Mouse (Mus musculus) forelimb bud, embryonic 11.5 days (tissue): ENCODE data around the gene Ddah1.
A peak's percentile ranks its signal among the peaks of the same experiment; 100 is the strongest.
"Not testable (repeated sequence)": the region's sequence is repeated elsewhere in the genome, so short reads cannot be mapped to it uniquely, and the experiment has no call there.

Experiments
- DNase-seq: peaks from one replicate; pipeline ENCODE4 v3.0.0-alpha.2; 2012; ENCODE audit warnings: low read depth, low spot score

Gene Ddah1

DNA sequence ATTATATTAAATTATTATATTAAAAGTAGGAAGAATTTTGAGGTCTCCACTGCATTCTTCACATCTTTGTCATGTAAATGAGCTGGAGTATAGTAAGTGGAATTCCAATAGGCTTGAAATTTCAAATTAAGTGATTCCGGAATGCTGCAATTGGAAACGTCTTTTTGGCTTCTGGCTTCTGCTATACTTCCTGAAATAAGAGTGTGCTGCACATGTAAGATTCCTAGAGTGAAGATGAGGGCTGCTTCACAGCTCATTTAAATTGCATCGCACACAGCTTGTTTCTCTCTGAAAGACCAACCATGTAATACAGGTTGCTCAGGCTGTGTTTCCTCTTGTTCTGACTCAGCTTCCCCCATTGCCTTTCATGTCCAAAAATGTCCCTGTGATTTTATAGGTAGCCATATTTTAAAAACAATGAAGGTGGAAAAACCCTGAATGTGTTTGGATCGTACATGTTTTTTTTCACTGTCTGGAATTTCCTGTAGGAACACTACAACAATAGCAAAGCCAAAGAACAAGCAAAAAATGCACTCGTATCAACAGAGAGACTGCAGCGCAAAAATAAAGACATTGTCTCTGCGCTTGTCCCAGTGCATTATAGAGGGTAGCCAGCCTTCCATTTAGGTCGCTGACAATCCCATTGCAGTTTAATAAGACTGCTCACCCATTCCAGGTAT lies 105.7 kb downstream of the Ddah1 start:
- no peak for DNase-seq

DNA sequence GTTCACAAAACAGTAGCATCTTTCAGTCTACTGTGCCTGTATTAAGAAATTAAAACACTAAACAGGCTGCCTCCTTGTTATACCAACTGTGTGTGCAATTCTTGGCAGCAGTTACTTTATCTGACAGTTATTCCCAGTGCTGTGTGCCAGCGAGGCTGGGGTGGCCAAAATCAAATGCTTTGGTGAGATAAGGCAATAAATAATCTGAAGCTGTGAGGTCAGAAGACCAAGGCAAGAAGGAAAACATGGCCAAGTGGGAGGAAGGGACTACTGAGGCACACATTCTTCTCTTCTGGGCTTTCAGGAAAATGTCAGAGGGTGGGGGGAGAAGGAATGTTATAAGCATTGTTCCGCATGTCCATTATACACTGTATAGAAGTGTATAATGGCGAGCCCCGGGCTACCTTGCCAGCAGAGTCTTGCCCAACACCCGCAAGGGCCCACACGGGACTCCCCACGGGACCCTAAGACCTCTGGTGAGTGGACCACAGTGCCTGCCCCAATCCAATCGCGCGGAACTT lies 106.3 kb downstream of the Ddah1 start:
- DNase-seq: no peak

DNA sequence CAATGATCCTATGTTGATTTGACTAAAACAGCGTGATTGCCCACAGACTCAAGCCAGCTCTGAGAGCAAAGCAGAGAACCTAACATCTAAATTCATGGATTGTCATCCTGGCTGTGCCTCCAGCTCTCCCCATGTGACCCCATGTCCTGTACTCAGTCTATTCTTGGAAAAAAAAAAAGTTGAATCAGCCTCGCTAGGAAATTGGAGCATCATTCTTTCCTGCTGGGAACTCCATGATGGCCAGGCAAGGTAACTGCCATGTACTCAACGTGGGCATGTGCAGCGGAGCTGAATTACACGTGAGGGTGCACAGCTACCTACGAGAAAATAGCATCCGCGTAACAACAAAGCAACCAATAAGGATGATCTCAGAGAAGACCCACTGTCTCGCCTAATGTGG lies 114.2 kb downstream of the Ddah1 start:
- DNase-seq: no peak

DNA sequence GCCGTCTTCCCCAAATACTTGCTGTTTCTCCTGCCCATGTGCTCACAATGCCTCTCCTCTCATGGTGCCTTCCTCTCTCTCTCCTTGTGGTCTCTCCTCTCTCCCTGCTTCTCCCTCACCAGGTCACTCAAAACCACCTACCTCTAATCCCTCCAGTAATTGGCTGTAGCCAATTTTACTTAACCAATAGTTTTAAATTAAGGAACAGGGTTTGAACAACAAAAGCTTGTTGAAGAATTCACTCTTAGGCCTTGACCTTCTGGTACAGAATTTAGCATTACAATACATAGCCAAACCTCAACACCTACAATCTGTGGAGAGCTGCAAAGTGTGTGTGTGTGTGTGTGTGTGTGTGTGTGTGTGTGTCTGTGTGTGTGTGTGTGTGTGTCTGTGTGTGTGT lies 114.8 kb downstream of the Ddah1 start:
- DNase-seq: no peak

DNA sequence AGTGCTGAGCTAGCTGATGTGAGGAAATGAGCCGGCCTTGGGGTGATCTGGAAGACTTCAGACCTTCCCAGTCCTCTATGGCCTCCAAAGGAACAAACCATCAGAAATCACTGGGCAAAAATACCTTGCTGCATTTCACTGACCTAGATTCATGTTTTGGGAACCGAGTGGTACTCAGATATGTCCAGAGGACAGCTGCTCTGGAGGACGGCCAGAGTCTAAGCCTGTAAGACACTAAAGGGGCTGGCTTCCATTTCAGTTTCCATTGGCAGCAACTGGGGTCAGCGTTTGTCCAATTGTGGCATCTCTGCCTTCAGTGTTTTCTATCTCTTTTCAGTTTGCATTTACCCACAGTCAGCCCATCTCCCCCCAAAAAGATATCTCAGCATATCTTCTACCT lies 115.7 kb downstream of the Ddah1 start:
- DNase-seq: no peak

DNA sequence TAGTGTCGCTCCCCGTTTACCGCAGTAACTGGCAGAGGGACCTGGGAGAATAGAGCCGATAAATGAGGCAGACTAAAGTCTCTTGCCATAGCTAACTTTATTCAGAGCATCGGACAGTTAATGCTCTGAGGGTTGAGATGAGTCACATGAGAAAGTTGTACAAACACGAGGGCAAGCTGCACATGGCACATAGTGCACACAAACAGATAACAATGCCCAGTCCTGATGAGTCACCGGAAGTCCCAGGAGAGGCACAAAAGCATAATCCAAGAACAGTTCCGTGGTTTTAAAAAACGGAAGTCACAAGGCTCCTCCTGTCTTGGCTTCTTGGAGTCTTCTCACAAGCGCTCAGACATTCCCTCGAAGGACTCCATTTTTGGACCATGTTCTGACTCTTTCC lies 117.6 kb downstream of the Ddah1 start:
- no peak for DNase-seq

DNA sequence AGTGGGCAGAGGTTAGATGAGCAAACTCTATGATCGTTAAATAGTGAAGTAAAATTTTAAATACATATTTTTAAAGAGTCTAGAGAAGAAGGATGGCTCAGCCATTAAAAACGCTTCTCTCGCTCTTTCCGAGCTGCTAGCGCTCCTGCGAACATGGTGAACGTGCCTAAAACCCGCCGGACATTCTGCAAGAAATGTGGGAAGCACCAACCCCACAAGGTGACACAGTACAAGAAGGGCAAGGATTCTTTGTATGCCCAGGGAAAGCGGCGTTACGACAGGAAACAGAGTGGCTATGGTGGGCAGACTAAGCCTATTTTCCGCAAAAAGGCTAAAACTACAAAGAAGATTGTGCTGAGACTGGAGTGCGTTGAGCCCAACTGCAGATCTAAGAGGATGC lies 120.4 kb downstream of the Ddah1 start:
- DNase-seq: not testable (repeated sequence)

DNA sequence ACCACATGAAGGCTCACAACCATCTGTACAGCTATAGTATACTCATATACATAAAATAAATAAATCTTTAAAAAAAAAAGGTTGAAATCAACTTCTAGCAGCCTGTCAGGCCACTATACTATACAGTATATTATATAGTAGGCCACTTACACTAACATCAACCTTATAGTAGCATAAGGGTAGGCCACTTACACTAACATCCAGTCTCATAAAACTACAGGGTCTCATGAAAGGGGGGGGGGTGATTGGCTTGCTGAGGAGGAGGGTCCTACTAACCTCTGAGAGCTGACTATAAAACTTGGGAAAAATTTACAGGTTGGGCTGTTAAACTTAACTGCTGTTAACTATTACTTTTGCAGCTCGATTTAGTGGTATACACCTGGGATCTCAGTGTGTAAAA lies 121.9 kb downstream of the Ddah1 start:
- peak; percentile 38 for DNase-seq

DNA sequence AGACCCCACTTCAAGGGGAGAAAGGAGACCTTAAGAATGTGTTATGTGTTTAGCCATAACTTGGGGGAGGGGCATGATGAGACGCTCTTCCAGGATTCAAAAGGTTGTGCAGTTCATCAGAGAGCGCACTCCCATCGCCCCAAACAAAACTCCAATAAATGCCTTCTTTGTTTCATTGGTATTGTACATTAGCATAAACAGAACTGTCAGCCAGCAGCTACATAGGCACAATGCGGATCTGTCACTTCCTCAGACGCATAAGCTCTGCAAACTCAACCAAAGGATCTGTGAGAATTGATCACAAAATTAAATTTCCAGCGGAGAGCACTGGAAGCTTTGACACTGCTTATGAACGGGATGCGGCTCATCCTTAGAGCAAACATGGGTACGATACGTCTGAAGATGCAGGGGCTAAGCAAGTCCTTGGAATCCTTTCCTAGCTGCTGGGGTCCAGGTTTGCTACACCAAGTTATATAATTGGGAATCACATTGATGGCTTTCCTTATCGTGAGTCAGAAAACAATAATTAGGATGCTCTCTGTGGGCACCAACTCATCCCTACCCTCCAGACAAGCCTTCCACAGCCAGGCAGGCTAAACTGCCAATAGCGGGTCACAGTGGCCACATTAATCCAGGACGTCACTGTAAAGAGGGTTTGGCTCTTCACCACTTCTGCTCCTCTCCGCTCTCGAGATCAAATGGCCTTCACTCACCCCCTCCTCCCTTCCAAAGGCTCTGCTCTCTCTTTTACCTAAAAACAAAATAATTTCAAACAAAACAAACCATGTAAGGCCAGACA lies 123.8 kb downstream of the Ddah1 start:
- DNase-seq: no peak

DNA sequence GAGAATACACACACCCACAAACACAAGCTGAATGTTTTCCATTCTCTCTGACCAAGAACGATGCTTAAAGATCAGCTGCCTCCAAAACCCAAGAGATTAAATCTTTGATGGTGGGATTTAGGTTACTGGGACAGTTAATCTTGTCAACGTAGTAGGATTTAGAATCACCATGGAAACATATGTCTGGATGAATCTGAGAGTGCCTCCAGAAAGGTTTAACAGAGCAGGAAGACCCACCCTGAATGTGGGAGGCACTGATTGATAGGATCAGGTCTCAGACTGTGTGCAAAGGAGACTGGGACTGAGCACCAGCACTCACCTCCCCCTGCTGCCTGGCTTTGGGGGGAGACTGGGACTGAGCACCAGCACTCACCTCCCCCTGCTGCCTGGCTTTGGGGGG lies 124.8 kb downstream of the Ddah1 start:
- no peak for DNase-seq

DNA sequence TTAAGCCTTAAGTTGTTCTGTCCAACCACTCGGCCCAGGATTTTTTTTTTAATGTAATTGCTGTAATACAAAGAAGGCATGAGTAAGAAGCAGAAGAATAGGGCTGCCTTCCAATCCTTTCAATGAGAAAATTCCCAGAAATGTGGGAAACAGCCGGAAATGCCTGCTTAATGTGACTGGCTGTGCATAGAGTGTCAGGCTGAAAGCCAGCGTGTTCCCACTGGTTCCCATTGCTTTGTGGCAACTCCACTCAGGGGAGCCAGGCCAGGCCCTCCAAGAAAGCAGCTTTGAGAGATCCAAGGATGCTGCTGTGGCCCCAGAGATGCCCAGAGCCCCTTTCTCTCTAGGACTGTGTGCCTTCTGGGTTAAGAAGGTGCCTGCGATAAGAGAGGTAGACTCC lies 126.9 kb downstream of the Ddah1 start:
- no peak for DNase-seq

DNA sequence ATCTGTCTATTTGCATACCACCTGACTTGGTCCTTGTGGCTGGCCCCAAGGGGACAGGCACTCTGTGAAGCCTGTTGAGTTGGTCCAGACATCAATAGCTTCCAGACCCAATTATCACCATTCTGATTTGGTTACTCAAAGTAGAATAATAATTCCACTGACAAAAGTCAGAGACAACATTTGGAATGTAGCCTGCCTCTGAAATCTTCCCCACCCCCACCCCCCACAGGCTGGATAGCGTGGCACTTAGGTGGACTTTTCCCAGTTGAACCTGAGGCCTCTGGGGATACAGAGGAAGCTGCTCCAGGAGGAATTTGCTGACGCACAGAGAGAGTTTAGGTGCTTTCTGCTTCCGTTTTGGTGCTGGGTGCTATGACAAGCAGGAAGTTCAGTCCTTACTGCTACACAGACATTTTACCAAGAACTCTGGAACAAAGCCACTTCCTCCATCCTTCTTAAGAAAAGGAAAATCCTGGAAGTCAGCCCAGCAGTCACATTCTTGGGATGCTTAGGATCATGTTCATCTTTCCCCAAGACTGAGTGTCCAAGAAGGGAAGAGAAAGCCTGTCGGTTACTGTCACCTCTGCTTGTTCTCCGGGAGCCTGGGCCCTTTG lies 127.5 kb downstream of the Ddah1 start:
- no peak for DNase-seq

DNA sequence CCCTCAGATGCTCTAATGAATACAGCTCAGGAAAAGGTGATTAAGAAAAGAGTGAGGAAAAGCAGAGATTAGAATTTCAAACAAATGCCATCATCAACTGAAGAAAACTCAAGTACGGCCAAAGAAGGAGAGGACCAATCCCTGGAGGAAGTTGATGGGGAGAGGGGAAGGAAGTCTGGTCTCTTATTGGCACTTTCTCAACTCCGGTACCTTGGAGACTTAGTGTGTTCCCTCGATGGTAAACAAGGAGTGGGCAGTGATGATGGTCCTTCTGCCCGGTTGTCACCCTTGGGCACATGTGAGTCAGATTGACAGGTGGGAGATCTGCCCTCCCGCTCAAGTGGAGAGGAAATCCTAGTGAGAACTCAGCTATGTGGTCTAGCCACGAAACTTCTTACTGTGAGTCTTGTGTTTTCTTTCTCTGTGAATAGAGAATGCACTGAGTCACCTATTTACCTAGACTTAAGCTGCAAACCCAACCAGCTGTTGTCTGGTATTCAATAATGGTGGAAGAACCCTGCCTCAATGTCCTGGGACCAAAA lies 129.0 kb downstream of the Ddah1 start:
- DNase-seq: no peak

DNA sequence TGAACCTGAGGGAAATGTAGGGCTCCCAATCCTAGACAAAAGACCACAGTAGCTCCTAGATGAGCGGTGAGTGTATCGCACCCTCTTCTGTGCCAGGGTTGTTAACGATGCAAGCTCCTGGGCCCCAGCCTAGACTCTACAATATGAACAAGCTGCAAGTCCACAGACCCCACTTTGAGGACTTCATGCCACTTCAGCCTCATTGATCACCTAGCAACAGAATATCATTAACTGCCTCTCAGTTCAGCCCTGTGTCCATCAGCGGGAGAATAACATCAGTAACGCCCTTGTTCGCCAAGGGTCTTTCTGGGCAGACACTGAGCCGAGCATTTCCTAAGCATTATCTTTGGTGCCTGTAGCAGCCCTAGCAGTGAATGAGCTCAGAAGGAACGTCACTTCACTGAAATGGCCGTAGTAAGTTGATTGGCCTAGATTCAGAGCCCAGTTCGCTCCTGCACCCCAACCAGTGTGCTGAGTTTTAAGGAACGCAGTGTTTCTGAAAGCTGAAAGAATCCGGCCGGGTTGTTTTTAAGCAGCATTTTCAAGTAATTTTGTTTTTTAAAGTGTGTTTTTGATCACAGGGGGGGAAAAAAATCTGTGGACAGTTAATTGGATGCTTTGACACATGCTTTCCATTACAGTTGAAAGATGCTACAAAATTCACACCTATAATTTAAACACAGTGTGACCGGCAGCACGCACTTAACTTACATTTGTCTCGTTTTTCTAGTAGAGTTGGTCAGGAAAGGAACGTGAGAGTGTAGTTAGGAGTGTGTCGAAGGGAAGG lies 132.1 kb downstream of the Ddah1 start:
- DNase-seq: no peak

DNA sequence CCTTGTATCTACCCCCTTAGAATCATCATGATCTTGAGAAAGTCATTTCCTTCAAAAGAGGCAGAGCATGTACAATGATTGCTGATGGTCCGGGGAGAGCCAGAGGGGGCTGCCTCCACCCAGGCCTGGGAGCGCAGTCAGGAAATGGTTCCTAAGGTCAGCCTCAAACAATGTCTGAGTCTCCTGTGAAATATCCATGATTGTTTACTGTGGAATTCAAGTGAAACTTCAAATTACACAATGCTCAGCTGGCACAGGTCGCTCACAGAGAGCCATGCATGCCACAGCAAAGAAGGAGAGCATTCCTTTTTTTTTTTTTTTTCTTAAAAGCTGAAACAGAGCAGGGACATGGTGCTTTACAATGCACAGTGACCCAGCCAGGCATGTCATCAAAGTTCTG lies 134.0 kb downstream of the Ddah1 start:
- no peak for DNase-seq

DNA sequence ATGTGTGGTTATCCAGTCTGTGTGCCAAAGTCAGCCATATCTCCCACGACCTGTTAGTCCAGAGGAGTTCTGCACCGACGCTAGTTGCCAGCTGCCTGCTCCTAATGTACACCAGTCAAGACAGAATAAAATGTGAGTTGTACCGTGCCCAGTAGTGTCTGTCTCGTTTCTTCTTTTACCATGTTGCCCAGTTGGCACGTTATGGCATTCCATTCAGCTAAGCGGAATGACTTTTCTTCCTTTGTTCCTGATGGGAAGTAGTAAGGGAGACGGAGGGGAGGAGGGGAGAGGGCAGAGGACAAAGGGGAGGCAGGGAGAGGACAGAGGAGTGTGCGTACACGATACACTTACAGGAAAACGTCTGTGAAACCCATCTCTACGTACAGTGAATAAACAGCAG lies 135.7 kb downstream of the Ddah1 start:
- no peak for DNase-seq

DNA sequence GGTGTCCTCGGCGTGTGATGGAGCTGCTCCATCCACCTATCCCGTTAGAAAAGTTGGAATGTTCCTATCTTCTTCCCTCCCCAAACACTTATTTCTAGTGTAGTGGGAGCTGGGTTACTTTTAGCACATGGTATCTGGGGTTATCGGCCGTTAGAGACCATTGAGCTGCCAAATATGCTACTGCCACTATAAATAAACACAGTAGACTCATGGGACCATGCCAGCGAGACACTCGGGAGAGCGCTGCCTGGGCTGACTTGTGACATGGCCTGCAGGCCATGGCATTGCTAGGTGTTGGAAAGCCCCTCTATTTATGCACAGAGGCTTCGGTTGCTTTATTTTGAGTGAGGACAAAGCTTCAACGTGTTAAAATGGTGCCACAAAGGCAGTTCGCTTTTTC lies 139.3 kb downstream of the Ddah1 start:
- no peak for DNase-seq

DNA sequence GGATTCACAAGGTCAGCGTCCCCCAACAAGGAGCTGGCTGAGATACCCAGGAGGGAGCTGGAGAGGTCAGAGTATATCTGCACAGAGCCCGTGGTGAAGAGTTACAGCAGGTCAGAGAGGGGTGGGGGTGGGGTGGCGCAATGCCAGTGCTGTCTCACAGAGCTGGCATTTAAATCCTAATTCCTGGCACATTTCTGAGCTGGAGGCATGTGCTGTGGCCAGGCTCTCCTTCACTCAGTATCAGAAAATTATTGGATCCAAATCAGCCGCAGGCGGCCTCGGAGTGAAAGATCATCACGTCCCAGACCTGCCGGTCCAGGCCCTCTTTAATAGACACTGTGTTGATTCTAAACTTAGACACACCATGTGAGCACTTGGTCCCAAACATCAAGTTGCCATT lies 141.4 kb downstream of the Ddah1 start:
- DNase-seq: no peak

DNA sequence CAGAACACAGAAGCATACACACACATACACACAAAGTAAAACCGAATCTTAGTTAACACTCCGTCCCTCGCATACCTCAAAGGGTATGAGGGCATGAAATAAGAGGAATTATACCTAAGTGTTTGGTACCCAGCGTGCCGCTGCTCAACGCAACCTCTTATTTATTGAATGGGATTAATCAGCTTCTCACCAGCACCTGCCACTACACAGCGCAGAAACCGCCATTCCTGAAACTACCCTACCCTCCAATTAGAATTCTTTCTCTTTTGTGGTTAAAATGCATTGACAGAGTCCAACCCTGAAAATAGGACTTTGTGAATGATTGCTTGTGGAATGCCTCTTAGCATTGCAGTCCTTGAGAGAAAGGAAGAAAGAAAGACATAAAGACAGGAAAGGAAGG lies 145.1 kb downstream of the Ddah1 start:
- no peak for DNase-seq

DNA sequence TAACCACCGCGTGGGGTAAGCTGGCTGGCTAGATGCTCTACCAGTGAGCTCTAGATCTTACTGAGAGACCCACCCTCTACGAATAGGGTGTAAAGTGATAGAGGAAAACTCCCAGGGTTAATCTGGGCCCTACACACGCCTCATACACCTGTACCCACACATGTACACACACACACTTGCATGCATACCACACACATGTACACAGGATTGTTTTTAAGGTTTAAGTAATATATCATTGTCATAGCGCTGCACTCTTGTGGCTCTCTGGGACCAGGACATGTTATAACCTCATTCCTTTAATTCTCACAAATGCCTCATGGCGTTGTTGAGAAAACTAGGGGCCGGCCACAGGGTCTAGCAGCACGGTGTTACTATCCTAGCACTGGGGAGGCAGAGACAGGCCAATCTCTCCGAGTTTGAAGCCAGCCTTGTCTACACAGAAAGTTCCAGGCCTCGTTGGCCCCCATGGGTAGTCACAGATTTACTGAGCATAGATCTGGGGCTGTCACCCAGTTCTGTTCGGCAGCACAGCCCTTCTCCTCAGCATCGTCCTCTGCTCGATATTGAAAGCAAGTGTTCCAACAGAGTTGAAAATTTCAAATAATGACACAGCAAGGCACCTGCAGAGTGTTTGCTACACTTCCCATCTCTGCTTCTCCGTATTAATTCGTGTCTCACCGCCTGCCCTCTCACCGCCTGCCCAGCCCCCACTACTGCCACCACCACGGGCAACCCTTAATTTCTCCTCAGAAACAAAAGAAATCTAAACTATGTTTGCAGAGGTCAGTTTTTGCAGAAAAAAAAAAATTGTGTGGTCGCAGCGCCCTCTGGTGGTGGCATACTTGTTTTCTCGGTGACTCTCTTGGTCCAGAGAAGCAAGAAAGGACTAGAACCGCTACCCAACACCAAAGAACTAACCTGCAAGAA lies 146.6 kb downstream of the Ddah1 start:
- DNase-seq: peak; percentile 79

DNA sequence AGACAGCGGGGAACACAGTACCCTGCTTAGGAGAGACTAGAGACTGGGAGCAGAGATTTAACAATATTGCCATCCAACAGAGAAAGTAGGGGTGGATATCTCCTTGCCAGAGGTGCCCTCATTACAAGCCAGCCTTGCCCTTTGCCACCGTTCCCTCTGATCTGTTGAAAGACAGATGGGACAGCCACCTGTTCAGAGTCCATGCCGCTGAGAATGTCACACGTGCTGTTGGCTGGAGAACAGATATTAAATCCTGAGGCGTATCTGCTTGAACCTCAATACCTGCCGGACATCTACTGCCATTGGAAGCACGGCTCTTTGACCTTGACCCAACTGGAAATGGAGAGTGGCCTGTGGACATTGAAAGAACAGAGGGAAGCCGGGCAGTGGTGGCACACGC lies 148.1 kb downstream of the Ddah1 start:
- DNase-seq: no peak
